Mouse (Mus musculus): ENCODE measurements around the gene Rinl. TPM values are rescaled to one million over a fixed set of nuclear protein-coding genes. Genes with fewer than 3 reads are reported as not detected.

Rinl gene
- total RNA-seq (2021): 1 to 10 TPM; 2.7 to 3.1 TPM
- long read RNA-seq, experiment 1, partial matches to known transcripts: 0 of 4 reads
- long read RNA-seq, experiment 1, other reads (novel, unspliced or antisense): 4 of 4 reads
- long read RNA-seq, experiment 2, partial matches to known transcripts: 1 of 2 reads
- long read RNA-seq, experiment 2, other reads (novel, unspliced or antisense): 1 of 2 reads

GRCm38 (mm10) chr7:28788307-28789195, at the start of gene Rinl:
Gene Rinl (plus strand): TSS chr7:28788969.
- TF ChIP-seq CTCF (IDR thresholded peaks at IDR 0.05): no peak
- H3K4me3 ChIP-seq: no peak within 1 kb of the TSS
- DNase-seq (ENCODE audit: extremely low spot score in 1 of 2, low spot score in 2 of 2): no peak
- intact Hi-C loops (cut with DNase I): no loop called here
- no peak within 1 kb of the TSS for H3K27ac ChIP-seq

GRCm38 (mm10) chr7:28739829-28740228, 48.9 kb upstream of the Rinl start:
- no peak overlapping the region for H3K4me3 ChIP-seq
- H3K27ac ChIP-seq: no peak overlapping the region
- intact Hi-C loops (cut with DNase I): no loop called here
- no peak for TF ChIP-seq CTCF (IDR thresholded peaks at IDR 0.05)
- no peak for DNase-seq (ENCODE audit: extremely low spot score in 1 of 2, low spot score in 2 of 2)

- TF ChIP-seq CTCF (IDR thresholded peaks at IDR 0.05): no peak; the same call in 1 of the 2 replicates
- Histone ChIP-seq H3K4me3 (peak overlapping the region; percentile 64), H3K27ac (peak overlapping the region; percentile 82)
- intact Hi-C loops (cut with DNase I): no loop called here
- no peak for DNase-seq (ENCODE audit: extremely low spot score in 1 of 2, low spot score in 2 of 2)
Observed at GRCm38 (mm10) chr7:28740949-28741348, 47.8 kb upstream of the Rinl start.

- TF ChIP-seq CTCF (IDR thresholded peaks at IDR 0.05): no peak
- intact Hi-C loops (cut with DNase I): no loop called here
- Histone ChIP-seq H3K4me3 (peak overlapping the region; percentile 64), H3K27ac (peak overlapping the region; percentile 82)
- DNase-seq (ENCODE audit: extremely low spot score in 1 of 2, low spot score in 2 of 2): no peak
Observed at GRCm38 (mm10) chr7:28741368-28741708, 47.4 kb upstream of the Rinl start.

- peak; percentile 93 to 95 for DNase-seq (ENCODE audit: extremely low spot score in 1 of 2, low spot score in 2 of 2)
- peak within 1 kb of the TSS; percentile 94 for H3K27ac ChIP-seq
- peak; percentile 95 for TF ChIP-seq CTCF (IDR thresholded peaks at IDR 0.05)
- H3K4me3 ChIP-seq: peak within 1 kb of the TSS; percentile 64
- intact Hi-C loops (cut with DNase I): no loop called here
Observed at GRCm38 (mm10) chr7:28741709-28742438, 46.9 kb upstream of the Rinl start, which contains the start of the genes Mrps12 and Sars2. Gene Mrps12 (minus strand): TSS chr7:28741820. Gene Sars2 (plus strand): TSS chr7:28741992.

- TF ChIP-seq CTCF (IDR thresholded peaks at IDR 0.05): no peak
- intact Hi-C loops (cut with DNase I): no loop called here
- Histone ChIP-seq H3K27ac (no peak overlapping the region), H3K4me3 (no peak overlapping the region)
- DNase-seq (ENCODE audit: extremely low spot score in 1 of 2, low spot score in 2 of 2): no peak
Observed at GRCm38 (mm10) chr7:28749935-28750334, 38.8 kb upstream of the Rinl start.

GRCm38 (mm10) chr7:28756079-28756478, 32.7 kb upstream of the Rinl start, which contains the start of gene Ccer2:
Gene Ccer2 (plus strand): TSS chr7:28756174.
- intact Hi-C loops (cut with DNase I): no loop called here
- H3K27ac ChIP-seq: no peak within 1 kb of the TSS
- no peak for DNase-seq (ENCODE audit: extremely low spot score in 1 of 2, low spot score in 2 of 2)
- peak within 1 kb of the TSS; percentile 19; the same call in 1 of the 2 replicates for H3K4me3 ChIP-seq
- TF ChIP-seq CTCF (IDR thresholded peaks at IDR 0.05): no peak

- no peak overlapping the region for H3K27ac ChIP-seq
- intact Hi-C loops (cut with DNase I): no loop called here
- TF ChIP-seq CTCF (IDR thresholded peaks at IDR 0.05): no peak
- no peak for DNase-seq (ENCODE audit: extremely low spot score in 1 of 2, low spot score in 2 of 2)
- H3K4me3 ChIP-seq: no peak overlapping the region
Observed at GRCm38 (mm10) chr7:28758623-28759022, 30.1 kb upstream of the Rinl start.

GRCm38 (mm10) chr7:28761907-28762306, 26.9 kb upstream of the Rinl start:
- H3K27ac ChIP-seq: no peak overlapping the region
- no peak for TF ChIP-seq CTCF (IDR thresholded peaks at IDR 0.05)
- DNase-seq (ENCODE audit: extremely low spot score in 1 of 2, low spot score in 2 of 2): no peak
- no peak overlapping the region for H3K4me3 ChIP-seq
- intact Hi-C loops (cut with DNase I): no loop called here

GRCm38 (mm10) chr7:28765211-28765610, 23.6 kb upstream of the Rinl start:
- Histone ChIP-seq H3K4me3 (peak overlapping the region; percentile 75; the same call in 1 of the 2 replicates), H3K27ac (no peak overlapping the region)
- no peak for DNase-seq (ENCODE audit: extremely low spot score in 1 of 2, low spot score in 2 of 2)
- intact Hi-C loops (cut with DNase I): no loop called here
- no peak for TF ChIP-seq CTCF (IDR thresholded peaks at IDR 0.05)

- Histone ChIP-seq H3K4me3 (peak within 1 kb of the TSS; percentile 75), H3K27ac (peak within 1 kb of the TSS; percentile 94)
- peak; percentile 94 to 97 for DNase-seq (ENCODE audit: extremely low spot score in 1 of 2, low spot score in 2 of 2)
- no peak; the same call in 1 of the 2 replicates for TF ChIP-seq CTCF (IDR thresholded peaks at IDR 0.05)
- intact Hi-C loops (cut with DNase I): no loop called here
Observed at GRCm38 (mm10) chr7:28766173-28766879, 22.4 kb upstream of the Rinl start, which contains the start of gene Sirt2. Gene Sirt2 (plus strand): TSS chr7:28766735.
